Mouse (Mus musculus): ENCODE results near the gene Ikzf1. TPM values are rescaled to one million over a fixed set of nuclear protein-coding genes. Genes with fewer than 3 reads are reported as not detected.

Ikzf1 gene
- polyA plus RNA-seq, 1 experiment from 2014 or later: 7.6 TPM

DNA sequence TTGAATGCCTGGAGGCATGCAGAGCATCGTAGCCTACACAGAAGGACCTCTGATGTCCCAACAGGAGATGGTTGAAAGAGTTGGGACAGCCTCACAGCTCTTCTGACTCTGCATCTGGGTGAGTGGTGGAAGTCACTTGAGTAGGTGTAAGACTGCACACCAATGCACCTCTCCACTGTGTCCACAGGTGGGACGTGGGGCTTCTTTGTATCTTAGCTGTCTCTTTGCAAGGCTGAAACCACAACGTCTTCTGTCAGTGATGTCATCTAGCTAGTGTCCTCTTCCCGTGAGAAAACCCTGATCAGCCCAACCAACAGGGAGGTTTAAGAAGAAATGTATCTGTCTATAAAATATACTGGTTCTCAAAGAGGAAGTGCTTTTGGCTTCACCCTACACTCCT, 52.1 kb downstream of the Ikzf1 start:
- Histone ChIP-seq H3K4me3 (ENCODE audit: low read depth, low read length) (no peak overlapping the region), H3K9ac (ENCODE audit: low read depth, low read length) (no peak overlapping the region), H3K27ac (ENCODE audit: low read depth, low read length) (no peak overlapping the region), H3K4me1 (ENCODE audit: control insufficient read depth, insufficient read depth, low read length) (no peaks in the 10 kb centered on the region), H3K27me3 (ENCODE audit: control insufficient read depth, insufficient read depth, low read length) (no peaks in the 10 kb centered on the region), H3K4me2 (no peak overlapping the region), H3K36me3 (ENCODE audit: control insufficient read depth, insufficient read depth, low read length) (no peaks in the 10 kb centered on the region), H3K9me3 (replicated peaks; ENCODE audit: control insufficient read depth, low read length) (no peaks in the 10 kb centered on the region)
- 80% methylated on average over 4 of the region's 4 CpGs for WGBS (ENCODE audit: insufficient replicate concordance)
- no peak for ATAC-seq (replicated peaks; ENCODE audit: insufficient number of reproducible peaks, low FRiP score, low TSS enrichment)

DNA sequence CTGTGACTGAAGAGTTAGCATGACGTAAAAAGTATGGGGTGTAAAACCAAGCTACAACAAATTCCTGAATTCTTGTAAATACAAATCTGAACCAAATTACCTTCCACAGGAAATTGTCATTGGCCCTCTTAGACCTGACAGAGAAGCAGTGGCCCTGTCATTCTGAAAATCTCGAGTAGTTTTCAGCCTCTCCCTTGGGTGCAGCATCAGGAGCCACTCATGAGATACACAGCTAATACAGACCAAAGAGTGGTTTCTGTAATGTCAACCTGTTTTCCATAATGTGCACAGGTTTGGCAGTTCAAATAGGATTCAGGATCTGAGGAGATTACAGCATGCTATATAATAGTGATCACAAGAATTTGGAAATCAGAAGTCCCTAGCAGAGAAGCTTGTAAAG, 52.8 kb downstream of the Ikzf1 start:
- H3K27me3 ChIP-seq (ENCODE audit: control insufficient read depth, insufficient read depth, low read length): no peaks in the 10 kb centered on the region
- no peak overlapping the region for H3K4me2 ChIP-seq
- no peaks in the 10 kb centered on the region for H3K9me3 ChIP-seq (replicated peaks; ENCODE audit: control insufficient read depth, low read length)
- no peak overlapping the region for H3K4me3 ChIP-seq (ENCODE audit: low read depth, low read length)
- H3K27ac ChIP-seq (ENCODE audit: low read depth, low read length): no peak overlapping the region
- no peaks in the 10 kb centered on the region for H3K36me3 ChIP-seq (ENCODE audit: control insufficient read depth, insufficient read depth, low read length)
- no peak overlapping the region for H3K9ac ChIP-seq (ENCODE audit: low read depth, low read length)
- WGBS (ENCODE audit: insufficient replicate concordance): 65% methylated on average over 2 of the region's 2 CpGs
- H3K4me1 ChIP-seq (ENCODE audit: control insufficient read depth, insufficient read depth, low read length): no peaks in the 10 kb centered on the region
- no peak for ATAC-seq (replicated peaks; ENCODE audit: insufficient number of reproducible peaks, low FRiP score, low TSS enrichment)

DNA sequence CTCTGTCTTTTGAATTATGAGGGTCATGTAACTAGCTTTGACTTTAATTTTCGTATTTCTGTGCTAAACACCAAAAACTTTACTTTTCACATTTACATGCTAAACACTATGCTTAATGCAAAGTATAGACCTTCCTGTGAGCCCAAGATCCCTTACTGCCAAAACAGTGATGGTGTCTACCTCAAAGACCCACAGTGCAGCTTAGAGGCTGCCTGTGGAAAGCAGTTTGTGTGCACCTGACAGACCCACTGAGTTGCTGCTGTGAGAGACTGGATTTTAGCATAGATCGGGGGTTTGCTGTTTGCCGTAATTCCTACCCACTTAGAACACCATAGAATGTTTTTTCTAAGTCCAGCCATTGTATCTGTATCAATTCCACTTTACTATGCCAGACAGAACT, 54.3 kb downstream of the Ikzf1 start:
- no peaks in the 10 kb centered on the region for H3K9me3 ChIP-seq (replicated peaks; ENCODE audit: control insufficient read depth, low read length)
- 83% methylated on average over 3 of the region's 3 CpGs for WGBS (ENCODE audit: insufficient replicate concordance)
- ATAC-seq (replicated peaks; ENCODE audit: insufficient number of reproducible peaks, low FRiP score, low TSS enrichment): no peak
- H3K27me3 ChIP-seq (ENCODE audit: control insufficient read depth, insufficient read depth, low read length): no peaks in the 10 kb centered on the region
- H3K36me3 ChIP-seq (ENCODE audit: control insufficient read depth, insufficient read depth, low read length): no peaks in the 10 kb centered on the region
- no peak overlapping the region for H3K4me3 ChIP-seq (ENCODE audit: low read depth, low read length)
- H3K9ac ChIP-seq (ENCODE audit: low read depth, low read length): no peak overlapping the region
- H3K27ac ChIP-seq (ENCODE audit: low read depth, low read length): no peak overlapping the region
- H3K4me1 ChIP-seq (ENCODE audit: control insufficient read depth, insufficient read depth, low read length): no peaks in the 10 kb centered on the region
- H3K4me2 ChIP-seq: no peak overlapping the region

DNA sequence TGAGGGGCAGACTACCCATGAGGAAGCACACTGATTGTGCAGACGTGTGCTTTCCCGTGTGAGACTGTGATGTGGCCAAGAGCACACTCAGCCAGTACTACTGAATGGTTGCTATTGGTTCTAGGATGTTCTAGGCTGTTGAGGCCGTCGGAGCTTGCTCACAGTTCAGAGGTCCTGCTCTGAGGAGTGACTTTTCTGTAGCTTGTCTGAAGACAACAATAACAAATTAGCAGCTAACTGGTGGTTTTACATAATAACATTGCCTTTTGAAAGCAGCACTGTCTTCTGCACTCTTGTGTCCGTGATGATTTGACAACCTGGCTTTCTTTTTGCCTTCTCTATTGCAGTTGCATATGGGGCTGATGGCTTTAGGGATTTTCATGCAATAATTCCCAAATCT, 55.8 kb downstream of the Ikzf1 start:
- ATAC-seq (replicated peaks; ENCODE audit: insufficient number of reproducible peaks, low FRiP score, low TSS enrichment): no peak
- no peaks in the 10 kb centered on the region for H3K27me3 ChIP-seq (ENCODE audit: control insufficient read depth, insufficient read depth, low read length)
- no peaks in the 10 kb centered on the region for H3K4me1 ChIP-seq (ENCODE audit: control insufficient read depth, insufficient read depth, low read length)
- 80% methylated on average over 5 of the region's 5 CpGs for WGBS (ENCODE audit: insufficient replicate concordance)
- H3K4me3 ChIP-seq (ENCODE audit: low read depth, low read length): no peak overlapping the region
- no peaks in the 10 kb centered on the region for H3K9me3 ChIP-seq (replicated peaks; ENCODE audit: control insufficient read depth, low read length)
- no peak overlapping the region for H3K9ac ChIP-seq (ENCODE audit: low read depth, low read length)
- no peak overlapping the region for H3K4me2 ChIP-seq
- H3K36me3 ChIP-seq (ENCODE audit: control insufficient read depth, insufficient read depth, low read length): no peaks in the 10 kb centered on the region
- no peak overlapping the region for H3K27ac ChIP-seq (ENCODE audit: low read depth, low read length)

DNA sequence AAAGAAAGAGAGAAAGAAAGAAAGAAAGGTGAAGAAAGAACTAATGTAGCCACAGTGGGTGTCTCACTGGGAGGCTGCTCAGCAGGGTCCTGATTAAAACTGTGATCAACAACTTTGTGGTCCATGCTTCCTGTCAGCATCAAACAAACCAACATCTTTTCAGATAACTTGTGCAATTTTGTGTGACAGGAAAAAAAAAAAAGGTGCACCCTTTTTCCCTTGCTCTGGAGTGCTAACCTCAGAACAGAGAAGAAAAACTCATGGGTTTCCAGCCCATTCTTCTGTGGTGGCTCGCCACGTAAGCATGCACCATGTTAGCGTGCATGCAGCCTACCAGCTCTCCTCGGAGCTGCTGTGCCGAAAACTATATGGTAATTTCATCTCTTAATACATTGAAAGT, 56.8 kb downstream of the Ikzf1 start:
- H3K4me2 ChIP-seq: no peak overlapping the region
- H3K4me1 ChIP-seq (ENCODE audit: control insufficient read depth, insufficient read depth, low read length): no peaks in the 10 kb centered on the region
- H3K9ac ChIP-seq (ENCODE audit: low read depth, low read length): no peak overlapping the region
- ATAC-seq (replicated peaks; ENCODE audit: insufficient number of reproducible peaks, low FRiP score, low TSS enrichment): no peak
- H3K27ac ChIP-seq (ENCODE audit: low read depth, low read length): no peak overlapping the region
- no peaks in the 10 kb centered on the region for H3K9me3 ChIP-seq (replicated peaks; ENCODE audit: control insufficient read depth, low read length)
- H3K4me3 ChIP-seq (ENCODE audit: low read depth, low read length): no peak overlapping the region
- 81% methylated on average over 5 of the region's 5 CpGs for WGBS (ENCODE audit: insufficient replicate concordance)
- H3K36me3 ChIP-seq (ENCODE audit: control insufficient read depth, insufficient read depth, low read length): no peaks in the 10 kb centered on the region
- H3K27me3 ChIP-seq (ENCODE audit: control insufficient read depth, insufficient read depth, low read length): no peaks in the 10 kb centered on the region; the same call in 1 of the 2 replicates

DNA sequence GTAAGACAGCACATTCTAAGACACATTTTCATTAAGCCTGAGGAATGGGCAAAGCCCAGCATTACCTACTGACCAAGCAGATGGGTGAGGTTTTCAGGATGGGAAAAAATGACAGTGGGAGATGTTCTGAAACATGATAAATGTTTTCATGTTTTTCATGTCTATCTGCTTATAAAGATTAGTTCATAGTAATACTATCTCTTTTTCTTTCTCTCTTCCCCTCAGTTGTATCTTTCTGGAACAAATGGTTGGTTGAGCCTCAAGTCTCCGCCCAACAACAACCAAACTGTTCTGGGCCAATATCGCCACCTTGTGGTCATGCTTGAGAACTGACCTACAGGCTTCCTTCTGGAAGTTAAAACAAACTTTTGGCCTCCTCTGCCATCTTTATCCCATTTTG, 57.8 kb downstream of the Ikzf1 start:
- ATAC-seq (replicated peaks; ENCODE audit: insufficient number of reproducible peaks, low FRiP score, low TSS enrichment): no peak
- Histone ChIP-seq H3K27ac (ENCODE audit: low read depth, low read length) (no peak overlapping the region), H3K4me2 (no peak overlapping the region), H3K4me1 (ENCODE audit: control insufficient read depth, insufficient read depth, low read length) (no peaks in the 10 kb centered on the region), H3K9me3 (replicated peaks; ENCODE audit: control insufficient read depth, low read length) (no peaks in the 10 kb centered on the region), H3K27me3 (ENCODE audit: control insufficient read depth, insufficient read depth, low read length) (no peaks in the 10 kb centered on the region; the same call in 1 of the 2 replicates), H3K9ac (ENCODE audit: low read depth, low read length) (no peak overlapping the region), H3K4me3 (ENCODE audit: low read depth, low read length) (no peak overlapping the region), H3K36me3 (ENCODE audit: control insufficient read depth, insufficient read depth, low read length) (no peaks in the 10 kb centered on the region)
- WGBS (ENCODE audit: insufficient replicate concordance): 19% methylated on average over 2 of the region's 2 CpGs

DNA sequence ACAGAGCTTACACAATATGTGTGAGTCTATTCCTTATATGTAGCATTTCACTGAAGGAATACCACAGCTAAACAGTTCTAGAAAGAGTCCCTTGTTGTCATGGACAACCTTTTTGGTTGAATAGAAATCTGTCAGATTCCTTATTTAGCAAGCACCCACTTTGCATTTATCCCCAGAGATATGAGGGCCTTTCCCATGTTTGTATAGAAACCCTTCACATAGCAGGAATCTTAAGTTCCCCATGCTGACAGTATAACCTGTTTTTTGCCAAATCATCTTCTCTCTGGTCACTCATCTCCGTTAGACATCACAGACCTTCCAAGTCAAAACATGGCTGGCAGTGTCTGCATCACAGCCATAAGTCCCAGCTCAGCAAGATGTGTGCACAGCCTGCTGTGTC, 59.4 kb downstream of the Ikzf1 start:
- Histone ChIP-seq H3K4me1 (ENCODE audit: control insufficient read depth, insufficient read depth, low read length) (no peaks in the 10 kb centered on the region), H3K4me2 (no peak overlapping the region), H3K4me3 (ENCODE audit: low read depth, low read length) (no peak overlapping the region), H3K9ac (ENCODE audit: low read depth, low read length) (no peak overlapping the region), H3K36me3 (ENCODE audit: control insufficient read depth, insufficient read depth, low read length) (no peaks in the 10 kb centered on the region), H3K27ac (ENCODE audit: low read depth, low read length) (no peak overlapping the region), H3K27me3 (ENCODE audit: control insufficient read depth, insufficient read depth, low read length) (no peaks in the 10 kb centered on the region; the same call in 1 of the 2 replicates), H3K9me3 (replicated peaks; ENCODE audit: control insufficient read depth, low read length) (no peaks in the 10 kb centered on the region)
- no peak for ATAC-seq (replicated peaks; ENCODE audit: insufficient number of reproducible peaks, low FRiP score, low TSS enrichment)
- WGBS (ENCODE audit: insufficient replicate concordance): 45% methylated on average over 1 of the region's 1 CpGs

DNA sequence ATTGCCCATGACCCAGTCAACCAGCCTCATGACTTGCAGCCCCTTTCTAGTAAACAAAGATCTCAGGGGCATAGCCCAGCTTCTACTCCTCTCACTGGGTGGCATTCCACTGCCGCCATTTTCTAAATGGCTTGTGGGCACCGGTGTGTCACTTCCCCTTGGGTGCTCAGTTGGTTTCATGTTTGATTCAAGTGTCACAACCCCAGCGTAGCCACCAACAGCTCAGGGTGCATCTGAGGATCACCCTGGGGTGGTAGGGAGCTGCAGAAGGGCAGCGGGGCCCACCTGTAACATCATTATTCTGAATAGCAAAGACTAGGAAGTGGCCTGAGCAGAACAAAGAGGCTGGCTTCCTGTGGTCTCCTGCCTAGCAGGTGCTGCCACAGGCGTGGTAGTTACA, 66.3 kb downstream of the Ikzf1 start:
- H3K4me3 ChIP-seq (ENCODE audit: low read depth, low read length): no peak overlapping the region
- WGBS (ENCODE audit: insufficient replicate concordance): 89% methylated on average over 5 of the region's 5 CpGs

DNA sequence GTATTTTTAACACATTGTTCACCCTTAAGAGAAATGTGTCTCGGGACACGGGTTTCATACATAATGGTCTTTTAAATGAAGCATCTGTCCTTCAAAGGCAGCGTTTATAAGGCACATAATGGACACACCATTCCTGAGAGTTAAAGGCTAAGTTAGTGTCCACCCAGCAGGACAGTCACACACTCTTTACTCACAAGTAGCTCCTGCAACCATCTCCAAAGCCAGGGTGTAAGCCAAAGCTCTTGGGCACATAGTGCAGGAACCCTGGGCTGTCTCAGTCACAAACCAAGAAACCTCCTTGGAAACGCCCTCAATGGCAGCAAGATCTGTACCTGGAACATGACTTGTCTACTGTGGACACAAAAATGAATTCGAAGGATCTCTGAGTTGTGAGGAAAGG, 68.1 kb downstream of the Ikzf1 start:
- Histone ChIP-seq H3K27ac (ENCODE audit: low read depth, low read length) (no peak overlapping the region), H3K4me1 (ENCODE audit: control insufficient read depth, insufficient read depth, low read length) (no peaks in the 10 kb centered on the region), H3K9ac (ENCODE audit: low read depth, low read length) (no peak overlapping the region), H3K36me3 (ENCODE audit: control insufficient read depth, insufficient read depth, low read length) (no peaks in the 10 kb centered on the region), H3K9me3 (replicated peaks; ENCODE audit: control insufficient read depth, low read length) (no peaks in the 10 kb centered on the region), H3K4me2 (no peak overlapping the region), H3K27me3 (ENCODE audit: control insufficient read depth, insufficient read depth, low read length) (no peaks in the 10 kb centered on the region), H3K4me3 (ENCODE audit: low read depth, low read length) (no peak overlapping the region)
- ATAC-seq (replicated peaks; ENCODE audit: insufficient number of reproducible peaks, low FRiP score, low TSS enrichment): no peak
- 76% methylated on average over 5 of the region's 5 CpGs for WGBS (ENCODE audit: insufficient replicate concordance)

More for the DNA sequence above, 66.3 kb downstream of the Ikzf1 start:
- Histone ChIP-seq H3K36me3 (ENCODE audit: control insufficient read depth, insufficient read depth, low read length) (no peaks in the 10 kb centered on the region), H3K4me2 (no peak overlapping the region), H3K4me1 (ENCODE audit: control insufficient read depth, insufficient read depth, low read length) (no peaks in the 10 kb centered on the region), H3K9ac (ENCODE audit: low read depth, low read length) (no peak overlapping the region), H3K27me3 (ENCODE audit: control insufficient read depth, insufficient read depth, low read length) (no peaks in the 10 kb centered on the region; the same call in 1 of the 2 replicates), H3K9me3 (replicated peaks; ENCODE audit: control insufficient read depth, low read length) (no peaks in the 10 kb centered on the region), H3K27ac (ENCODE audit: low read depth, low read length) (no peak overlapping the region)
- ATAC-seq (replicated peaks; ENCODE audit: insufficient number of reproducible peaks, low FRiP score, low TSS enrichment): no peak
